Comparison of ENCODE assay signal across 27 mouse cellular contexts in the genomic region with DNA sequence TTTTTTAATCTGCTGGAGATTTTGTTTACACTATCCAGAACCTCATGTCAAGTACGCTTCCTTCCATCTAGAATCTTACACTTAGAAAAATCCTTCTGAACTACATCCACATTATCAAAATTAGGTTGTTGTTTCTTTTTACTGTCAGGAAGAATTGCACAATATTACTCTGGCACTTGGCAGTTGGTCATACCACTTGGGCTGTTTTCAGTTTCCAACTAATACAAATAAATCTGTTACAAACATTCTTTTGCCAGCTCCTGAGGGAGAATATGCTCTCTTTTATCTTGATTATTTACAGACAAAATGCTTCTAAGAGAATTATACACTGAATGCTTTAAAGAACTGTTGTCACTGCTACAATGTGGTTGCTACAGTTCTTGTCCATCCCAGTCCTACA.
"Had no signal": no experiment of that assay in that cellular context is flagged by ENCODE, and none has a peak within 500 bp of the region (broad histone marks: within the 10 kb centered on the region; RNA-seq: fewer than 3 reads in every experiment).

No protein-coding gene starts in this region.

- H3K27me3 ChIP-seq: heart, embryonic 12.5 days; hindbrain, embryonic 12.5 days; intestine, embryonic 15.5 days; limb, embryonic 12.5 days; liver, embryonic 13.5 days; liver, embryonic 15.5 days had no signal

- H3K9me3 ChIP-seq: heart, embryonic 10.5 days; heart, embryonic 12.5 days; hindbrain, embryonic 10.5 days; hindbrain, embryonic 12.5 days; intestine, embryonic 15.5 days; limb, embryonic 10.5 days; limb, embryonic 12.5 days; liver, embryonic 15.5 days had no signal

- H3K4me2 ChIP-seq: heart, embryonic 12.5 days; hindbrain, embryonic 12.5 days; hindbrain, embryonic 14.5 days; intestine, embryonic 15.5 days; limb, embryonic 12.5 days; liver, embryonic 11.5 days; liver, embryonic 13.5 days; liver, embryonic 15.5 days had no signal

- H3K9ac ChIP-seq: heart, embryonic 12.5 days; hindbrain, embryonic 12.5 days; hindbrain, embryonic 14.5 days; intestine, embryonic 15.5 days; limb, embryonic 12.5 days; liver, embryonic 13.5 days; liver, embryonic 15.5 days; liver, postnatal 0 days had no signal

- H3K4me3 ChIP-seq: gastrocnemius, adult 2 months; heart, embryonic 10.5 days; heart, embryonic 12.5 days; hindbrain, embryonic 10.5 days; hindbrain, embryonic 12.5 days; intestine, embryonic 15.5 days; left cerebral cortex, adult 2 months; limb, embryonic 10.5 days; limb, embryonic 12.5 days; liver, embryonic 13.5 days; liver, embryonic 15.5 days had no signal

- DNase-seq: gastrocnemius, adult 2 months; gastrocnemius, postnatal 10 days; gastrocnemius, postnatal 25 days; heart, adult 18-20 months; heart, postnatal 10 days; heart, postnatal 4 days; kidney, adult 18-20 months; kidney, adult 8-10 months; kidney, postnatal 10 days; kidney, postnatal 25 days; kidney, postnatal 4 days; liver, embryonic 13.5 days; liver, postnatal 0 days had no signal

- H3K27ac ChIP-seq: gastrocnemius, adult 2 months; heart, embryonic 10.5 days; hindbrain, embryonic 10.5 days; hindbrain, embryonic 12.5 days; hindbrain, embryonic 14.5 days; intestine, embryonic 15.5 days; left cerebral cortex, adult 2 months; limb, embryonic 10.5 days; limb, embryonic 12.5 days; liver, embryonic 13.5 days; liver, embryonic 15.5 days had no signal

- ATAC-seq: hindbrain, embryonic 16.5 days; inflammation-experienced regulatory T-cells, adult 6 months; intestine, embryonic 15.5 days; intestine, postnatal 0 days; liver, postnatal 0 days had no signal

- H3K4me1 ChIP-seq: heart, embryonic 10.5 days; heart, embryonic 12.5 days; hindbrain, embryonic 10.5 days; hindbrain, embryonic 12.5 days; intestine, embryonic 15.5 days; limb, embryonic 10.5 days; limb, embryonic 12.5 days; liver, embryonic 13.5 days; liver, embryonic 15.5 days had no signal

- H3K36me3 ChIP-seq: heart, embryonic 10.5 days; heart, embryonic 12.5 days; hindbrain, embryonic 10.5 days; hindbrain, embryonic 12.5 days; intestine, embryonic 15.5 days; limb, embryonic 10.5 days; limb, embryonic 12.5 days; liver, embryonic 13.5 days; liver, embryonic 15.5 days had no signal
